Mouse (Mus musculus): ENCODE data around the gene Cox6b2.
"Not testable (repeated sequence)": the region's sequence is repeated elsewhere in the genome, so short reads cannot be mapped to it uniquely, and the experiment has no call there.

The Cox6b2 gene

DNA sequence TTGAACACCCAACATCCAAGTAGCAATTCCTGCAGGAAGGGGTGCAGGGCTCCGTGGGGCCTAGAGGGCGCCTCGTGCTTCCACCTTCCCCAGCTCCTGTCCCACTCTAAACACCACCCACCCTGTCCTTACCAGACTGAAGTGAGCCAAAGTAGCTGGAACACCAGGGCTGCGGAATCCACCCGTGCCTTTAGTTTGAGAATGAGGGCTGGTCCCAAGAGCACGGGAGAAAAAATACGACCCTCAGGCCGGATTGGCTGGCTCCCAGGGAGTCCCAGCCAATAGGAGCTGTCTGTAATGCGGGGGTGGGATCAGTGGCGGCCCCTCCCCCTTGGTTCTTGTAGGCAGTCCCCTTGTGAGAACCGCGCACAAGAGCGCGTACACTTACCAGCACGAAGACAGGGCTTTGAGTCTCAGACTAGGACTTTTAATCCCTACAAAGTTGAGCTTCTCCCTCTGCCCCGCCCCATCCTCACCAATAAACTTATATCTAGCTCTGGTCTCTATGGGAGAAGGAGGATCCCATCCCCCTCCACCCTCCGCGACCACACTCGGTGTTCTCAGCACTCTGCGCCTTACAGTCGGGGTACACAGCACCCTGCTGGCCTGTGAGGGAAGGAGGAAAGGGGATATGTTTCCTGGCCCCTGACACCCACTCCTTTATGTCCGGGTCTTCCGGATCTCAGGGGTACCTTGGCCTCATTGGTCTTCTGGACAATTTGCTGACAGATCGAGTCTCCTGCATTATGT, at the start of gene Cox6b2:
Gene Cox6b2, minus strand, starts transcription at position 274 of the 750 bp plus-strand sequence.
- peak; percentile 85 for DNase-seq (ENCODE audit: low spot score)

DNA sequence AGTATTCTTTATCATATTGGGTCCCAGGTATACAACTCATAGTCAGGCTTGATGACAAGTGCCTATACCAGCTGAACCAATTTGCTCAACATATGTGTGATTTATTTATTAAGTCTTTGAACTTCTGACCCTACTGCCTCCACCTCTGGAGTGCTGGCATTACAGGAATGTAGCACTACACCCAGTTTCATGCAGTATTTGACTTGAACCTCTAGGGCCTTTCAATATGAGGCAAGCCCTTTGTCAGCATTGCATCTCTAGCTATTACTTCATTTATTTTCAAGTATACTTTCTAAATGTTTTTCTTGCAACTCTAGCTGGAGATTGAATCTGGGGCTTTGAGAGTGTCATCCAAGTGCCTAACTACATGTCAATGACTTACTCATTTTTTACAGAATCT, 49.4 kb upstream of the Cox6b2 start:
- no peak for DNase-seq (ENCODE audit: low spot score)

DNA sequence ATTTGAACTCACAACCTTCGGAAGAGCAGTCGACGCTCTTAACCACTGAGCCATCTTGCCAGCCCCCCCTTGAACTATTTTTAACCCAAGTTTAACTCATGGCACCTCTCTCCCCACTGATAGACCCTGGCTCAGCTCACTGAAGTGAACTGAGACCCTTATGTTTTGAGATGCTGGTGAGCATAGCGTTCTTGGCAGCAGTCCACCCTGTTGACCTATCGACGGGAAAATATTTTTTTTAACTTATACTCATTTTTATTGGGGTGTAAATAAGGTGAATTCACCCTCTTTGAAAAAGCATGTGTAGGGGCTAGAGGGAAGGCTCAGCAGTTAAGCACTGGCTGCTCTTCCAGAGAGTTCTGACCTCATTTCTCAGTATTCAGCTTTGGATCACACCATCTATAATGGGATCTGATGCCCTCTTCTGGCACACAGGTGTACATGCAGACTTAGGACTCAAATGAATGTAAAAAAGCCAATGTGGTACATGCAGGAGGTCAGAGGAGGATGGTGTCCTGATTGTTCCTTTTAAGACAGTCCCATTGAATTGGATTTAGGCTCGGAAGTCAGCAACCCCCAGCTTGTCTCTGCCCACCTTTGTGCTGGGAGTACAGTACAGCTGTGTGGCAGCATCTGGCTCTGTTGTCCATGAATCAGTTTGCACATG, 43.0 kb upstream of the Cox6b2 start:
- peak; percentile 63 for DNase-seq (ENCODE audit: low spot score)

DNA sequence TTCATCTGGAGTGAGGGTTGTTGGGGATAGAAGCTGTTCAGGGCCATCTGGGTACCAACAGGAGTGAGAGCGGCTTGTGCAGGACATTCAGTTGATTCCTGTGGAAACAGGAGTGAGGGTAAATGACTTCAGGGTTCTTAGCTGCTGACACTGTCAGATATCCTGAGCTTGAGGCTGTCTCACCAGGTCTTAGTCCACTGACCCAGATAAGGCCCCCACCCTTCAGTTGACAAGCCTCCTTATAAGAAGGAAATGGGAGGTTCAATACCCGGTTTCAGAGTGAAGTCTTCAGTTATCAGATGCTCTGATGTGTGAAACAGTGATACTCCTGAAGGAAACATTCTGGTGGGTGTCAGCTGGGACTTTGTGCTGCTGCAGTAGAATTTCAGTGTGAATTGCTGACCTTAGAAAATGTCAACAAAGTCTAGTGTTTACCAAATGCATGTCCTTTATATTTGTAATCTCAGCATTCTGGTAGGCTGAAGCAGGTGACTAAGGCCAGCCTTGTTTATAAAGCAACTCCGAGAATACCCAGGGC, 41.8 kb upstream of the Cox6b2 start:
- DNase-seq (ENCODE audit: low spot score): no peak

- no peak for DNase-seq (ENCODE audit: low spot score)
Measured at GRCm38 (mm10) chr7:4793674-4794073, 40.8 kb upstream of the Cox6b2 start.

DNA sequence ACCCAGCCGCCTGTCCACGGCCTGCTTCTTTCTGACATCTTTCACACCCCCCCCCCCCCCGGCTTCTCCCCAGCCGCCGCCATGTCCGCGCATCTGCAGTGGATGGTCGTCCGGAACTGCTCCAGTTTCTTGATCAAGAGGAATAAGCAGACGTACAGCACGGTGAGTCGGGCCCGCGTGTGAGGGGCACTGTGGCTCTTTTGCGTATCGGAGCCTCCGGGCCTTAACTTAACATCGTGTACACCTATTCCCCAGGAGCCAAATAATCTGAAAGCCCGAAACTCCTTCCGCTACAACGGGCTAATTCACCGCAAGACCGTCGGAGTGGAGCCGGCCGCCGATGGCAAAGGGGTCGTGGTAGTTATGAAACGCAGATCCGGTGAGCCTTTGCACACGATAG, 40.4 kb upstream of the Cox6b2 start:
- DNase-seq (ENCODE audit: low spot score): not testable (repeated sequence)

DNA sequence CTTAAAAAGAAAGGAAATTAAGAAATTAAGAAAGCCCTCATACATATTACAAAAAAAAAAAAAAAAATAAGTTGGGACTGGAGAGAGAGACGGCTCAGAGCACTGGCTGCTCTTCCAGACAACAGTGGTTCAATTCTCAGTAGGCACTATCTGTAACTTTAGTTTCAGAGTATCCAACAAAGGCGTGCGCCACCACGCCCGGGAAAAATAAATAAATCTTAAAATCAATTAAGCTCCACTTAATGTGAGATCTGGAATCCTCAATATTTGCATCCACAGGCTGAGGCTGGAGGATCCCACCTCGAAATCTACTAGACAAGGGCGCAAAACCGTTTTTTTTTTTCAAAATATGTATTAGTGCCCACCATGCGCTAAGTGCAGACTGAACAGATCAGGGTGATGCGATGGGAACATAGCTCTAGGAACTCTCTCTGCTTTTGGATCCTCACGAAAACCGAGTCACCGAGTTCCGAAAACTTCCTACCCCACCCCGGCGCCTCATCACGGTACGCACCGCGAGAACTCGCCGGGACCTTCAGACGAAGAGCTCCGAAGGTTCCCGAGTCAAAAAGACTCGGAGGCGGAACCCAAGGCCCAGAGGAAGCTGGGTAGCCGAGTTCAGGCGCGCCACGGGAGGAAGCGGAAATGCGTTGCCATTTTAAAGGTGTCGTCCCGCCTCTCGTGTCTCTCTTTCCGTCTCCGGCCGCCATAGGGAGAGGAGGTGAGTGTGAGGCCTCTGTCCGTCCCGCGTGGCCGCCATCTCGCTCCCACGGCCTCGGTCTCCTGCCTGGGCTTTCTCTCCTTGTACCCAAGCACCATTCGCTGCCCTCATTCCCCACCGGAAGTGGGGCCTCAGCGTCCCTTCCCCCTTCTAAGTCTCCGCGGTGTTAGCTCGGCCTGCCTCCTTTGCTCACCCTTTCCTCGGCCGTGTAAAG, 39.7 kb upstream of the Cox6b2 start, which contains the start of gene Rpl28:
Gene Rpl28, plus strand, starts transcription at position 597 of the 935 bp plus-strand sequence.
- DNase-seq (ENCODE audit: low spot score): peak; percentile 97

- peak; percentile 76 for DNase-seq (ENCODE audit: low spot score)
Measured at GRCm38 (mm10) chr7:4789436-4789935, 36.6 kb upstream of the Cox6b2 start, which contains the start of gene Tmem238. Tmem238 (minus strand) TSS chr7:4789656.

- DNase-seq (ENCODE audit: low spot score): peak; percentile 43
Measured at GRCm38 (mm10) chr7:4788499-4789435, 35.9 kb upstream of the Cox6b2 start.

DNA sequence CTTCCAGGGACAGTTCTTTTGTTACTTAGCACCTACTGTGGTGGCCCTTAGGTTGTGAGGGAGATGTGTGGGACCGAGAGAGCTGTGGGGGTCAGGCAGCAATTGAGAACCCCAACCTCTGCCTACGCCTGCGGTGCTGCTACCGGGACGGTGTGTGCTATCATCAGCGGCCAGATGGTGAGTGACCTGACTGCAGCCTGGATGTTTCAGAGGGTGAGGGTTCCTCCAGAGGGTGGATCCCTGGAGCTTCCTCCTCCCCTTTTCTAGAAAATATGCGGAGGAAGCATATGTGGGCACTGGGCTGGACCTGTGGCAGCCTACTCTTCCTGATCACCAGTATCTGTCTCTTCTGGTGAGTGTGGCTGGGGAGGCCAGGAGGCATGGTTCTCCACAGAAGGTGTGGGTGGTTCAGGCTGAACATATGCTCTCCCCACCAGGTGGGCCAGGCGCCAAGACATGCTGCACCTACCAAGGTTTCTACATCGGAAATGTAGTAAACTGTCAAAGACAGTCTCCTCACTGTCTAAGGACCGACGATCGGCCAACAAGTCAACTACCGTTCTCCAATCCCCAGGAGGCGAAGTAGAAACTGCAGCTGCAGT, 30.9 kb upstream of the Cox6b2 start:
- DNase-seq (ENCODE audit: low spot score): no peak

DNA sequence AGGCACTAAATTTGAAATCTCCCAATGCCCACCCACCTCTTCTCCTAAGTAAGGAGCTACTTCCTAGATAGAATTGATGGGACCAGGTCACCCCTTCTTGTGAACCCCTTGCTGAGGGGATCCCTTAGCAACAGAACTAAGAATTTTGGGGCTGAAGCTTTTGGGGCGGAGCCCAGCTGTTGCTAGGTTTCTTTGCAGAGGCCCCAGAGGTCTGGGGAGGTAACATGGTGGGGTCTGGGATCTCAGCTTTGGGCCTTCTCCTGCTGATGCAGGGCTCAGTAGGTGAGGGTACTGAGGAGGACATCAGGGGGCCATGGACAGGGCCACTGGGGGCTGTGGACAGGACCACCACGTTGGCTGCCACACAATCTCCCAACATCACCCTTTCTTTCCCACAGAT, 29.9 kb upstream of the Cox6b2 start, which contains the start of the genes Il11 and Tmem190:
Gene Il11, minus strand, starts transcription at position 101 of the 400 bp plus-strand sequence.
Gene Tmem190, plus strand, starts transcription at position 179 of the 400 bp plus-strand sequence.
- no peak for DNase-seq (ENCODE audit: low spot score)

DNA sequence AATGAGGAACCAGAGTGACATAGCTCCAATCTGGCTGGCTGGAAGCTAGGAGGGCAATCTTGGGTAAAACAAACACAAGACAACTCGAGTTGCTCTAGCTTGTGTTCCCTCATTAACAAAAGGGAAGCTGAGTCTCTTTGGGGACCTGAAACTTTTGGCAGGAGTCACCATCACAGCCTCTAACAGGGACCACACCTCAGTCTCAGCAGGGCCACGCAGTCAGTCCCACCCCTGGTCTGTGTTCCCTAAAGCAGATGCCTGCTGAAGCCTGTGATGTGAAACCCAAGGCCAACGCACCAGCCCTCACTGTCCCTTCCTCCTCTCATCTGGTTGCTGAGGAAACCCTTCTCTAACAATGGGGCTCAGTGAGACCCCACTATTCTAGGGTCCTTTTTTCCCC, 29.2 kb upstream of the Cox6b2 start:
- DNase-seq (ENCODE audit: low spot score): no peak

- DNase-seq (ENCODE audit: low spot score): no peak
Measured at GRCm38 (mm10) chr7:4779921-4780320, 27.0 kb upstream of the Cox6b2 start.

DNA sequence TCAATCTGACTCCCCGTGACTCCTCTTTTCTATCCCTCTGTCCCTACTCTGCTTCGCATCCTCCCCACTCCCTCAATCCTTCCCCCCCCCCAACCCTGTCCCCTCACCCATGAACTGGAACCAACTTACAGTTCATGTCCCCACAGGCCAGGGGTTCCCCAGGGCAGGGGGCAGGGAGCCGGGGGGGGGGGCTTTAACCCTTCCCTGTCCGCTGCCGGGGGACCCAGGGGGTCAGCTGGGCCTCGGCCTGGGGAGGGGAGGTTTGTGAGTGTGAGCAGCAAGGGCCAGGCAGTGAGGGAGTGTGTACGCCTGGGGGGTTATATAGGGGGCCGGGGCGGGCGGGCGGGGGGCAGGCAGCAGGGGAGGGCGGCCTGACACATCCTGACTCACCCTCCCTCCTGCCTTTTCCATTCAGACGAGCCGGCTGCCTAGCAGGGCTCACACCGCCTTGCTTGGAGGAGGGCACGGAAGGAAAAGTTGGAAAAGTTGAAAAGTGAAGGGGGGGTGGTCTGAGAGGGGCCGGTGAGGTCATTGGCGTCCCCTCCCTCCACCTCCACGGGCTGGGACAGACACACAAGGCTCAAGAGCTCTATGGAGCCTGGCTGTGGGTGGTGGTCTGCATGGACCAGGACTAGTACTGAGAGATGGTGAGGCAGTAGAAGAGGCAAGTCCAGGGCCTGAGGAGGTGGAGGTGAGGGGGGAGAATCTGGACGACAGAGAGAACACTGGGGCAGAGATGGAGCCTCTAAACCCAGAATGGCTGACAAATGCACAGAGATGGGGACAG, 25.1 kb upstream of the Cox6b2 start:
- no peak for DNase-seq (ENCODE audit: low spot score)

- peak; percentile 54 for DNase-seq (ENCODE audit: low spot score)
Measured at GRCm38 (mm10) chr7:4776861-4777830, 24.3 kb upstream of the Cox6b2 start.

DNA sequence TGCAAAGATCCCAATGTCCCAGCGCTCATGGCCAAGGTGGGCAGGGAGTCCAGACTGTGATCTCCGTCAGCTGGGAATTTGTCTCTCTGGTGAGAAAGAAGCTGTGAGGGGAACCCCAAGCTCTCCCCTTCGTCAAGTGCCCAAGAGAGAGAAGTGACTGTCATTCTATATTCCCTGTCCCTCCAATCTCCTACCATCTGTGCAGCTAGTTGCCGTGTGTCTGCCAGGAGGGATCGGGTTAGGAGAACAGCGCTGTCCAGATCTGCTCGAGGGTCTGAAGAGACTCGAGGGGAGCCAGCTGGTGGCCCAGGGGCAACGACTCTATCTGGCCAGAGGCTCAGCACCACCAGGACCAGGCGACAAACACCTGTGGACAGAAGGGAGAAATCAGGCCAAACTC, 23.2 kb upstream of the Cox6b2 start:
- no peak for DNase-seq (ENCODE audit: low spot score)

GRCm38 (mm10) chr7:4771202-4771601, 18.3 kb upstream of the Cox6b2 start, which contains the start of gene Fam71e2:
Fam71e2 (minus strand) TSS chr7:4771302.
- no peak for DNase-seq (ENCODE audit: low spot score)
